ENCODE assay signal across 31 mouse cellular contexts in the genomic region with DNA sequence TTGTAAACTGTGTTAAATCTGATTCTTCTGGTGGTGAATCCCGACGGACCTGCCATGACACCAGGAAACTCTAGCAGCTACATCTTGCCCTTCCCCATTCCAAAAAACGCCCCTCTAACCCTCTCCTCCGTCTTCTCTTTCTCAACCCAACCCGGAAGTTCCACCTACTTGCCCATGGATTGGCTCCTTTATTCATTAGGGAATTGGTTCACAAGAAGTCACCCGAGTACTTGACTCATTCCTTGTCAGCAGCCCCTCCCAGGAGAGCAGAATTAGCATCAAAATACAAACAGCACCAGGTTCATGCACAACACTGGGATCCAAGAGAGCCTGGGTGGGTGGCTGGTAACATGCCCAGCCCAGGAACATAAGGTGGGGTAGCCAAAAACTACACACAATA. TPM values are rescaled to one million over a fixed set of nuclear protein-coding genes. Genes with fewer than 3 reads are reported as not detected.
DNase-seq lines count a peak whose midpoint lies in the region; ATAC-seq and TF ChIP-seq lines count a peak whose summit lies in the region.
"Had no signal": no experiment of that assay in that cellular context is flagged by ENCODE, and none has a peak within 500 bp of the region (broad histone marks: within the 10 kb centered on the region; RNA-seq: fewer than 3 reads in every experiment).

No protein-coding gene starts in this region.

- no peak overlapping the region for H3K9ac ChIP-seq in hindbrain, embryonic 11.5 days (ENCODE audit: low read depth, low read length)
- no peak overlapping the region for H3K9ac ChIP-seq in lung, postnatal 0 days (replicated peaks; ENCODE audit: low read depth)
- H3K9ac ChIP-seq: embryonic facial prominence, embryonic 13.5 days; embryonic facial prominence, embryonic 15.5 days; forebrain, embryonic 12.5 days had no signal

- H3K4me3 ChIP-seq in hindbrain, embryonic 11.5 days (ENCODE audit: low read depth, low read length), result no peak overlapping the region
- no peak overlapping the region for H3K4me3 ChIP-seq in lung, postnatal 0 days (ENCODE audit: low read depth, low read length)
- H3K4me3 ChIP-seq: embryonic facial prominence, embryonic 13.5 days; embryonic facial prominence, embryonic 15.5 days; erythroblast, embryonic 14.5 days; forebrain, embryonic 10.5 days; forebrain, embryonic 12.5 days had no signal

- ATAC-seq in hindbrain, embryonic 11.5 days (ENCODE audit: low FRiP score), result no peak
- no peak for ATAC-seq in lung, postnatal 0 days
- no peak for ATAC-seq in megakaryocyte progenitor cell, adult 5-6 weeks (replicated peaks; ENCODE audit: poor library complexity)
- ATAC-seq: CD4-positive, CD25-positive, alpha-beta regulatory T cell, adult 4 months; forebrain, embryonic 14.5 days; forebrain, embryonic 16.5 days; Patski had no signal

- TF ChIP-seq EP300 in lung, postnatal 0 days (IDR thresholded peaks at IDR 0.05), result no peak

- H3K27me3 ChIP-seq in hindbrain, embryonic 11.5 days (ENCODE audit: control insufficient read depth, insufficient read depth, low read length), result no peaks in the 10 kb centered on the region
- H3K27me3 ChIP-seq in lung, postnatal 0 days (replicated peaks; ENCODE audit: insufficient read depth, low read length), result no peaks in the 10 kb centered on the region
- H3K27me3 ChIP-seq: embryonic facial prominence, embryonic 13.5 days; embryonic facial prominence, embryonic 15.5 days; forebrain, embryonic 12.5 days had no signal

- peak; percentile 17 for DNase-seq in testis, postnatal 10 days (ENCODE audit: low spot score)
- DNase-seq in testis, postnatal 14 days (ENCODE audit: low spot score), result no peak
- DNase-seq in ES-CJ7 (ENCODE audit: low read depth, low spot score) (peak; percentile 92), R1 (ENCODE audit: low read depth, low spot score) (peak; percentile 98), ZHBTc4 (ENCODE audit: low read depth, low spot score) (peak; percentile 94)
- DNase-seq in hindbrain, embryonic 11.5 days (ENCODE audit: low spot score), result no peak
- DNase-seq in lung, postnatal 0 days (ENCODE audit: low spot score), result no peak
- DNase-seq: adrenal gland, adult 2 months; adrenal gland, postnatal 10 days; adrenal gland, postnatal 25 days; B cell, adult 2 months; cerebellum, adult 11 months; cerebellum, adult 18-20 months; cerebellum, adult 8-10 months; cerebellum, adult 9-11 months; cerebellum, postnatal 14 days; cerebellum, postnatal 36 days; embryo, embryonic 11 days had no signal

- H3K27ac ChIP-seq in hindbrain, embryonic 11.5 days (ENCODE audit: low read depth, low read length), result no peak overlapping the region
- no peak overlapping the region for H3K27ac ChIP-seq in lung, postnatal 0 days (ENCODE audit: low read length)
- H3K27ac ChIP-seq: embryonic facial prominence, embryonic 13.5 days; embryonic facial prominence, embryonic 15.5 days; forebrain, embryonic 10.5 days; forebrain, embryonic 12.5 days had no signal

- 56% methylated on average over 6 of the region's 6 CpGs for WGBS in hindbrain, embryonic 11.5 days
- WGBS in lung, postnatal 0 days, result 61% methylated on average over 6 of the region's 6 CpGs

- H3K4me2 ChIP-seq in hindbrain, embryonic 11.5 days (replicated peaks; ENCODE audit: low read depth, low read length), result no peak overlapping the region
- H3K4me2 ChIP-seq in lung, postnatal 0 days (replicated peaks; ENCODE audit: low read depth, low read length), result no peak overlapping the region
- H3K4me2 ChIP-seq: embryonic facial prominence, embryonic 13.5 days; embryonic facial prominence, embryonic 15.5 days; forebrain, embryonic 12.5 days had no signal

- TF ChIP-seq CTCF in lung, postnatal 0 days (IDR thresholded peaks at IDR 0.05), result no peak

- no peaks in the 10 kb centered on the region for H3K36me3 ChIP-seq in hindbrain, embryonic 11.5 days (ENCODE audit: control insufficient read depth, insufficient read depth, low read length)
- H3K36me3 ChIP-seq in lung, postnatal 0 days (ENCODE audit: insufficient read depth, low read length), result no peaks in the 10 kb centered on the region
- H3K36me3 ChIP-seq: embryonic facial prominence, embryonic 13.5 days; embryonic facial prominence, embryonic 15.5 days; forebrain, embryonic 10.5 days; forebrain, embryonic 12.5 days; G1E had no signal

- no peaks in the 10 kb centered on the region for H3K4me1 ChIP-seq in hindbrain, embryonic 11.5 days (replicated peaks; ENCODE audit: control insufficient read depth, insufficient read depth, low read length)
- H3K4me1 ChIP-seq in lung, postnatal 0 days (ENCODE audit: insufficient read depth, low read depth, low read length), result no peaks in the 10 kb centered on the region
- H3K4me1 ChIP-seq: embryonic facial prominence, embryonic 13.5 days; embryonic facial prominence, embryonic 15.5 days; forebrain, embryonic 10.5 days; forebrain, embryonic 12.5 days had no signal

- no peaks in the 10 kb centered on the region for H3K9me3 ChIP-seq in hindbrain, embryonic 11.5 days (ENCODE audit: control insufficient read depth, low read length)
- no peaks in the 10 kb centered on the region for H3K9me3 ChIP-seq in lung, postnatal 0 days (ENCODE audit: low read length)
- H3K9me3 ChIP-seq: embryonic facial prominence, embryonic 13.5 days; embryonic facial prominence, embryonic 15.5 days; forebrain, embryonic 10.5 days; forebrain, embryonic 12.5 days; G1E had no signal

RNA-seq across cellular contexts. Expression of a gene that starts 57.5 kb away (rescaled TPM):
- 0.39 and 0.83 TPM in 2 replicates for polyA plus RNA-seq in hindbrain, embryonic 11.5 days (2014; fragmentation: Nextera tagmentation; extraction: Ambion mirVana)
- polyA plus RNA-seq in lung, postnatal 0 days (2015; fragmentation: Nextera tagmentation; extraction: Ambion mirVana), result 0.54 and 0.81 TPM in 2 replicates
- not detected in 2 replicates for total RNA-seq in megakaryocyte progenitor cell, adult 5-6 weeks (2015)
- total RNA-seq in megakaryocyte progenitor cell, adult 5-6 weeks (2017), result not detected in 2 replicates
- total RNA-seq: common myeloid progenitor, adult 5-6 weeks; G1E had no signal
- polyA plus RNA-seq: CD4-positive, CD25-positive, alpha-beta regulatory T cell, adult 4 months; erythroblast, embryonic 14.5 days; G1E had no signal

RNA-seq across cellular contexts. Expression of a gene that starts 58.9 kb away (rescaled TPM):
- 2.3 and 3.1 TPM in 2 replicates for polyA plus RNA-seq in hindbrain, embryonic 11.5 days (2014; fragmentation: Nextera tagmentation; extraction: Ambion mirVana)
- 1.5 and 1.7 TPM in 2 replicates for polyA plus RNA-seq in lung, postnatal 0 days (2015; fragmentation: Nextera tagmentation; extraction: Ambion mirVana)
- not detected in 2 replicates for total RNA-seq in megakaryocyte progenitor cell, adult 5-6 weeks (2015)
- not detected in 2 replicates for total RNA-seq in megakaryocyte progenitor cell, adult 5-6 weeks (2017)
- total RNA-seq: CH12.LX; common myeloid progenitor, adult 5-6 weeks had no signal
- polyA plus RNA-seq: CD4-positive, CD25-positive, alpha-beta regulatory T cell, adult 4 months; erythroblast, embryonic 14.5 days; G1E had no signal

Comparison
In these comparisons a context has a peak if more than half of its experiments do, and no peak if none do; other contexts are left out.
1. DNase-seq: peak in testis, postnatal 10 days (single experiment), ES-CJ7 (single experiment), R1 (single experiment) and ZHBTc4 (single experiment); none in testis, postnatal 14 days (single experiment), hindbrain, embryonic 11.5 days (single experiment) and lung, postnatal 0 days (single experiment).